Mouse (Mus musculus): ENCODE data around the gene Scnm1. TPM values are rescaled to one million over a fixed set of nuclear protein-coding genes. Genes with fewer than 3 reads are reported as not detected.
"Not testable (repeated sequence)": the region's sequence is repeated elsewhere in the genome, so short reads cannot be mapped to it uniquely, and the experiment has no call there.

Gene Scnm1
- total RNA-seq, 2 experiments from 2014 or later: 41.1 to 43.6 TPM

- ATAC-seq (replicated peaks; ENCODE audit: low FRiP score, poor library complexity, severe bottlenecking): no peak
These were observed 21.1 kb downstream of the Scnm1 start for GRCm38 (mm10) chr3:95112760-95113159.

- ATAC-seq (replicated peaks; ENCODE audit: low FRiP score, poor library complexity, severe bottlenecking): peak; percentile 68
These were observed 22.7 kb downstream of the Scnm1 start, which contains the start of gene Vps72 for GRCm38 (mm10) chr3:95110911-95111726. Vps72 (plus strand) TSS chr3:95111022.

GRCm38 (mm10) chr3:95107898-95108297, 25.9 kb downstream of the Scnm1 start:
- no peak for ATAC-seq (replicated peaks; ENCODE audit: low FRiP score, poor library complexity, severe bottlenecking)

- not testable (repeated sequence) for ATAC-seq (replicated peaks; ENCODE audit: low FRiP score, poor library complexity, severe bottlenecking)
These were observed 26.5 kb downstream of the Scnm1 start for GRCm38 (mm10) chr3:95107308-95107707.

GRCm38 (mm10) chr3:95106338-95107117, 27.3 kb downstream of the Scnm1 start, which contains the start of gene Pip5k1a:
Pip5k1a (minus strand) TSS chr3:95106930.
- ATAC-seq (replicated peaks; ENCODE audit: low FRiP score, poor library complexity, severe bottlenecking): peak; percentile 81

- no peak for ATAC-seq (replicated peaks; ENCODE audit: low FRiP score, poor library complexity, severe bottlenecking)
These were observed 28.0 kb downstream of the Scnm1 start for GRCm38 (mm10) chr3:95105586-95106337.

- no peak for ATAC-seq (replicated peaks; ENCODE audit: low FRiP score, poor library complexity, severe bottlenecking)
These were observed 28.7 kb downstream of the Scnm1 start for GRCm38 (mm10) chr3:95105121-95105520.

- ATAC-seq (replicated peaks; ENCODE audit: low FRiP score, poor library complexity, severe bottlenecking): no peak
These were observed 33.0 kb downstream of the Scnm1 start for GRCm38 (mm10) chr3:95100854-95101253.

- no peak for ATAC-seq (replicated peaks; ENCODE audit: low FRiP score, poor library complexity, severe bottlenecking)
These were observed 45.7 kb downstream of the Scnm1 start for GRCm38 (mm10) chr3:95088071-95088470.

Other genes starting within 250 kb of the Scnm1 start
- 171 and 185 TPM in 2 replicates for gene Psmb4, start 247.1 kb downstream of the Scnm1 start, total RNA-seq (2015; ENCODE audit: low replicate concordance)
- gene Psmb4, start 247.1 kb downstream of the Scnm1 start, total RNA-seq (2017; ENCODE audit: low replicate concordance): 25.2 and 96.7 TPM in 2 replicates
- 31.7 and 38.1 TPM in 2 replicates for gene Selenbp1, start 201.0 kb downstream of the Scnm1 start, total RNA-seq (2015; ENCODE audit: low replicate concordance)
- 31.1 and 34.5 TPM in 2 replicates for gene Selenbp1, start 201.0 kb downstream of the Scnm1 start, total RNA-seq (2017; ENCODE audit: low replicate concordance)
- gene Rfx5, start 179.9 kb downstream of the Scnm1 start, total RNA-seq (2015; ENCODE audit: low replicate concordance): 4.3 and 6.7 TPM in 2 replicates
- gene Rfx5, start 179.9 kb downstream of the Scnm1 start, total RNA-seq (2017; ENCODE audit: low replicate concordance): 1.4 and 2.3 TPM in 2 replicates
- gene Pi4kb, start 159.3 kb downstream of the Scnm1 start, total RNA-seq (2015; ENCODE audit: low replicate concordance): 12.2 and 26.7 TPM in 2 replicates
- gene Pi4kb, start 159.3 kb downstream of the Scnm1 start, total RNA-seq (2017; ENCODE audit: low replicate concordance): 9.5 and 26.1 TPM in 2 replicates
- 7.9 and 26.0 TPM in 2 replicates for gene Zfp687, start 118.6 kb downstream of the Scnm1 start, total RNA-seq (2015; ENCODE audit: low replicate concordance)
- 6.6 and 8.1 TPM in 2 replicates for gene Zfp687, start 118.6 kb downstream of the Scnm1 start, total RNA-seq (2017; ENCODE audit: low replicate concordance)
- gene Psmd4, start 91.4 kb downstream of the Scnm1 start, total RNA-seq (2015; ENCODE audit: low replicate concordance): 79.6 and 112 TPM in 2 replicates
- 111 and 160 TPM in 2 replicates for gene Psmd4, start 91.4 kb downstream of the Scnm1 start, total RNA-seq (2017; ENCODE audit: low replicate concordance)
- gene Pip5k1a, start 27.1 kb downstream of the Scnm1 start, total RNA-seq (2015; ENCODE audit: low replicate concordance): 17.3 and 26.4 TPM in 2 replicates
- gene Pip5k1a, start 27.1 kb downstream of the Scnm1 start, total RNA-seq (2017; ENCODE audit: low replicate concordance): 32.2 and 74.3 TPM in 2 replicates
- gene Vps72, start 23.0 kb downstream of the Scnm1 start, total RNA-seq (2015; ENCODE audit: low replicate concordance): 11.5 and 13.4 TPM in 2 replicates
- gene Vps72, start 23.0 kb downstream of the Scnm1 start, total RNA-seq (2017; ENCODE audit: low replicate concordance): 38.0 and 48.7 TPM in 2 replicates
- not detected in 2 replicates for gene Tmod4, start 9.5 kb downstream of the Scnm1 start, total RNA-seq (2015; ENCODE audit: low replicate concordance)
- not detected in 2 replicates for gene Tmod4, start 9.5 kb downstream of the Scnm1 start, total RNA-seq (2017; ENCODE audit: low replicate concordance)
- 4.6 and 8.3 TPM in 2 replicates for gene Lysmd1, start 77 bp upstream of the Scnm1 start, total RNA-seq (2015; ENCODE audit: low replicate concordance)
- gene Lysmd1, start 77 bp upstream of the Scnm1 start, total RNA-seq (2017; ENCODE audit: low replicate concordance): 7.0 and 8.1 TPM in 2 replicates
- gene Tnfaip8l2, start 8.3 kb upstream of the Scnm1 start, total RNA-seq (2015; ENCODE audit: low replicate concordance): 7.5 and 18.0 TPM in 2 replicates
- 4.4 and 8.6 TPM in 2 replicates for gene Tnfaip8l2, start 8.3 kb upstream of the Scnm1 start, total RNA-seq (2017; ENCODE audit: low replicate concordance)
- not detected in 2 replicates for gene Sema6c, start 26.4 kb upstream of the Scnm1 start, total RNA-seq (2015; ENCODE audit: low replicate concordance)
- not detected in 2 replicates for gene Sema6c, start 26.4 kb upstream of the Scnm1 start, total RNA-seq (2017; ENCODE audit: low replicate concordance)
- gene Gabpb2, start 83.9 kb upstream of the Scnm1 start, total RNA-seq (2015; ENCODE audit: low replicate concordance): 98.9 and 104 TPM in 2 replicates
- gene Gabpb2, start 83.9 kb upstream of the Scnm1 start, total RNA-seq (2017; ENCODE audit: low replicate concordance): 157 and 160 TPM in 2 replicates
- gene Cdc42se1, start 94.7 kb upstream of the Scnm1 start, total RNA-seq (2015; ENCODE audit: low replicate concordance): 30.3 and 31.9 TPM in 2 replicates
- gene Cdc42se1, start 94.7 kb upstream of the Scnm1 start, total RNA-seq (2017; ENCODE audit: low replicate concordance): 22.7 and 23.4 TPM in 2 replicates
- gene Mllt11, start 98.2 kb upstream of the Scnm1 start, total RNA-seq (2015; ENCODE audit: low replicate concordance): 1.8 TPM in 1 of 2 replicates, not detected in the other
- gene Mllt11, start 98.2 kb upstream of the Scnm1 start, total RNA-seq (2017; ENCODE audit: low replicate concordance): 0.64 and 1.2 TPM in 2 replicates
- not detected in 2 replicates for gene Gm128, start 107.6 kb upstream of the Scnm1 start, total RNA-seq (2015; ENCODE audit: low replicate concordance)
- gene Gm128, start 107.6 kb upstream of the Scnm1 start, total RNA-seq (2017; ENCODE audit: low replicate concordance): not detected in 2 replicates
- not detected in 2 replicates for gene Bnipl, start 117.2 kb upstream of the Scnm1 start, total RNA-seq (2015; ENCODE audit: low replicate concordance)
- not detected in 2 replicates for gene Bnipl, start 117.2 kb upstream of the Scnm1 start, total RNA-seq (2017; ENCODE audit: low replicate concordance)
- 27.8 and 38.6 TPM in 2 replicates for gene Mindy1, start 147.3 kb upstream of the Scnm1 start, total RNA-seq (2015; ENCODE audit: low replicate concordance)
- gene Mindy1, start 147.3 kb upstream of the Scnm1 start, total RNA-seq (2017; ENCODE audit: low replicate concordance): 19.0 and 36.1 TPM in 2 replicates
- 5.9 and 7.6 TPM in 2 replicates for gene Prune1, start 148.1 kb upstream of the Scnm1 start, total RNA-seq (2015; ENCODE audit: low replicate concordance)
- 7.2 and 8.4 TPM in 2 replicates for gene Prune1, start 148.1 kb upstream of the Scnm1 start, total RNA-seq (2017; ENCODE audit: low replicate concordance)
- gene Anxa9, start 173.2 kb upstream of the Scnm1 start, total RNA-seq (2015; ENCODE audit: low replicate concordance): 0.84 and 1.1 TPM in 2 replicates
- not detected in 2 replicates for gene Anxa9, start 173.2 kb upstream of the Scnm1 start, total RNA-seq (2017; ENCODE audit: low replicate concordance)
- gene Cers2, start 180.8 kb upstream of the Scnm1 start, total RNA-seq (2015; ENCODE audit: low replicate concordance): 72.1 and 81.3 TPM in 2 replicates
- gene Cers2, start 180.8 kb upstream of the Scnm1 start, total RNA-seq (2017; ENCODE audit: low replicate concordance): 35.4 and 49.5 TPM in 2 replicates
- 7.1 and 7.2 TPM in 2 replicates for gene Setdb1, start 223.2 kb upstream of the Scnm1 start, total RNA-seq (2015; ENCODE audit: low replicate concordance)
- 7.4 and 18.1 TPM in 2 replicates for gene Setdb1, start 223.2 kb upstream of the Scnm1 start, total RNA-seq (2017; ENCODE audit: low replicate concordance)